Mouse (Mus musculus): Measurements from ENCODE around the gene Ddx5. TPM values are rescaled to one million over a fixed set of nuclear protein-coding genes. Genes with fewer than 3 reads are reported as not detected.

The Ddx5 gene
- total RNA-seq (2023): 3,223 to 3,518 TPM (median 3,346 TPM) in 4 replicates

DNA sequence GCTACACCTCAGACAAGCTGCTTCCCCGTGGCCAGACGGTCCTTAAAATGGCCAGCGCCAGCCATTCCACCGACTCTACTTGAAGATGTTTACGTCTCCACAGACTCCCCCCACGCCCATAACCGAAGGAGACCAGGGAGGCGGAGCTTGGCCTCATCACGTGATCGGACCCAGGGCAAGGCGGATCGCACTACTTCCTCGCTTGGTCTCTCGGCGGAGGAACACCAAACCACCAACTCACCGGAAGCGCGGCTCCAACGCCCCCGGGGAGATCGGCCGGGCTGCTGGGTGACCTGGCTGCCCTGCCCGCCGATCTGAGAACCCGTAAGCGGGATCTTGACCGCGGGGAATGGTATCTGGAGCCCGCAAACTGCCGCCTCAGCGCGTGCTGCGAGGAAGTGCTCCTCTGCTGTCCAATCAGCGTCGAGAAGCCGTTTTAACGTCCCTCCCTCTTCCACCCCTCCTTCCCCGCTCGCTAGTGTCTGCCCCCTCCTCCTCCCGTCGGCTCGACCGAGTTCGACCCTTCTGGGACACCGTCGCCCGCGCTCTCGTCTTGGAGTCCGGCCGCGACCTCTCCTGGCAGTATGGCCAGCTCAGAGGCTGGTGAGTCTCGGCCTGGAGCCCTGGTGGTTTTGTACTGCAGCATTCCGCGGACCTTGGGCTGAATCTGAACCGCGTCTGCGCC lies at the start of gene Ddx5, which contains the start of gene Cep95:
TSS of gene Ddx5 (minus strand) at position 411 of the 685 bp plus-strand sequence.
TSS of gene Cep95 (plus strand) at position 478 of the 685 bp plus-strand sequence.

DNA sequence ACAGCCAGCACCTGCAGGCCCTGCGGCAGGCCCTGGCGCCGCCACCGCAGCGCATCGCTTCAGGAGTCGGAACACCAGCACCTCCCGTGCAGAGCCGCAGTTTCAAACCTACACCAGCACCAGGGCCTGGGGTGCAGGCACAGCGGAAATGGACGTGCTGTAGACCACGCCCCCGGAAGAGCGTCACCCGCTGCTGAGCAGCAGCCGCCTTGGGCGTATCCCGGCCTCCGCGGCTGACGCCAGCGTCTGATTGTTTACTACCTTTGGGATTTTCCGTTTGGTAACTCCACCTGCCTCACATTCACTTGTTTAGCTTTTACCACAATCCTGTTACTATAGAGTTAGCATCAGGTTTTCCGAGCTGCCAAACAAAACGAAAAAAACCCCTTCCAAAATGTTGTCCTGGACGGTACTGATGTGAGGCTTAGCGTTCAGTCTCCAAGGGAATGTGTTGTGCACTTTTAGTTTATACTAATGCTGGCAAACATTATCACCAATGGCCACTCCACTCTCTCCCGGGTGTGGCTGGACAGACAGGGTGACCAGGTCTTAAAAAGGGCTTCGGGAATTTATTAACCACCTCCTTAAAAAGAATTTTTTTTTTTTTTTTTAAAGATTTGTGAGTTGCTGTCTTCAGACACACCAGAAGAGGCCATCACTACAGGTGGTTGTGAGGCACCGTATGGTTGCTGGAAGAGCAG lies 9.4 kb downstream of the Ddx5 start, which contains the start of gene Polg2:
TSS of gene Polg2 (minus strand) at position 150 of the 701 bp plus-strand sequence.

DNA sequence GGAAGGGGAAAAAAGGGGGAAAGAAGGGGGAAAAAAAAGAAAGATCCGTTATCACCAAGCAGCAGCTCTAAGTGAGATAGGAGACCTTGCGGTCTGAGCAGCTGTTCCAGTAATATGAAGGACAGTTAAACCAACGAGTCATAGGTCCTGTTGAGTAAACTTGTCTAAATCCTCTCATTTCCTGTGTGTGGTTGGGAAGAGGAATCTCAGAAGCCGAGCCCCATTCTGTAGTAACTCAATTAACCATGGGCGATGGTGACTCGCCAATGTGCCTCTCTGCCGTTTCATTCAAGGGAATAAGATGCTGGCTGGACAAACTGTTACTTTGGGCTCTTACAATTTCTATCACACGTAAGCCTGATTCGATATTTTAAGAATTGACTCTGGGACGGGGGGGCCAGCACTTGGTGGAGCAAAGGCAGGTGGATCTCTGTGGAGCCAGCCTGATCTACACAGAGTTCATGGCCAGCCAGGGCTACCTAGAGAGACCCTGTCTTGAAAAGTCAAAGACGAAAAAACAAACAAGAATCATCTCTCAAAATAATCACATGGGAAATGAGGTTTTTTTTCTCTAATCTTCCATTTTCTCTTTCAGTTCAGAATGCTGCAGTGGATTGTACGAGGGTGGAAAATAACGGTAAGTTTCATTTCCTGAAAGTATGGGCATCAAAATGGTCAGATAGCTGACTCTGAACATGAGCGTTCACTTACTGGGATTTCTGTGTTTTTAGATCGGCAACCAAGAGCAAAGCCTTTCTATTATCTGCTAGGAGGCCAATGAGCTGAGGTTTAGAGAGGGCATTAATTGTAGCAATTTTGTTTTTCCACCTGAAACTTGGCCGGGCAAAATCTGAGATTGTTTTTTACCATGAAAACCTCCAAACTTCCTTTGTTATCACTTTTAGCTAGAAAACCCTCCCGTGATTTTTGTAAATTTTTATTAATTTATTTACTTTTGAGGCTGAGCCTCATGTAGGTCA lies 37.7 kb downstream of the Ddx5 start, which contains the start of gene Milr1:
TSS of gene Milr1 (plus strand) at position 188 of the 980 bp plus-strand sequence.

DNA sequence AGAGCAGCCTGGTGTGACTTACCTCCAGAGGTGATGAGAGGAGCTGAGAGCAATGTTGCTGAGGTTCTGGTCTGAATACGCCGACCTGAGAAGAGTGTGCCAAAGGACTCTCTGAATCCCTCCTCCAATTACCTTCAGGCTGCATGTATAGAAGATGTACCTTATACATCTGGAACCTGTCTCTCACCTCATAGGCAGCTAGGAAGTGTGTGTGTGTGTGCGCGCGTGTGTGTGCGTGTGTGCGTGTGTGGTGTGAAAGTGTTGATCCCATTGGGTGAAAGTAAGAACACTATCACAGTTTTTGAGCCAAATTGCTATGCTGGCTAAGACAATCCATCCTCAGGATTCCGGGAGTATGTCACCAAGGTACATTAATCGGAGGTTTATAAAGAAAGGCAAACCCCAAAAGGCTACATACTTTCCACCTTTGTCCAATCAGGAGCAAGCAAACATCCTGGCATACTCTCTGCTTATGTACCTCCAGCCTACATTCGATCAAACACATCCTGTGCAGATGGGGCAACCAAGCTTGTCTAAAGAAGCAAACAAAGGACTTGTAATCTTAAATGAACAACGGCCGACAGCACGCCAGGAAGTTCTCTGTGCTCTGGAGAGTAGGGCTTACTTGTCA lies 38.7 kb downstream of the Ddx5 start, which contains the start of gene Pecam1:
TSS of gene Pecam1 (minus strand) at position 508 of the 631 bp plus-strand sequence.

Other genes starting within 250 kb of the Ddx5 start
- 11.8 to 15.3 TPM (median 13.1 TPM) in 4 replicates for gene Tex2, start 175.8 kb downstream of the Ddx5 start, total RNA-seq (2023)
- gene Pecam1, start 38.6 kb downstream of the Ddx5 start, total RNA-seq (2023): 236 to 256 TPM (median 243 TPM) in 4 replicates
- 14.2 to 19.3 TPM (median 18.9 TPM) in 4 replicates for gene Milr1, start 38.0 kb downstream of the Ddx5 start, total RNA-seq (2023)
- 50.8 to 63.0 TPM (median 58.9 TPM) in 4 replicates for gene Polg2, start 9.6 kb downstream of the Ddx5 start, total RNA-seq (2023)
- gene Cep95, start 67 bp upstream of the Ddx5 start, total RNA-seq (2023): 21.4 to 31.1 TPM (median 25.6 TPM) in 4 replicates
- gene Smurf2, start 131.5 kb upstream of the Ddx5 start, total RNA-seq (2023): 47.9 to 57.2 TPM (median 52.7 TPM) in 4 replicates
- gene Kpna2, start 210.4 kb upstream of the Ddx5 start, total RNA-seq (2023): 19.2 to 26.8 TPM (median 24.7 TPM) in 4 replicates
- gene 1810010H24Rik, start 236.5 kb upstream of the Ddx5 start, total RNA-seq (2023): 4.9 to 6.4 TPM (median 5.1 TPM) in 4 replicates

Measured in B cell, adult 62 days (primary cell).